Mouse (Mus musculus) C2C12 (cell line): ENCODE measurements around the gene Neurl1b.

ENCODE experiments used
- CEBPB ChIP-seq: IDR thresholded peaks from one replicate; pipeline ENCODE4 v1.6.1; 2011; ENCODE audit warnings: low read depth, mild to moderate bottlenecking, control low read depth, moderate library complexity
- CTCF ChIP-seq: IDR thresholded peaks from one replicate; pipeline ENCODE4 v1.5.1; 2011; ENCODE audit not compliant: control insufficient read depth, insufficient read depth, insufficient read length
- FOSL1 ChIP-seq: IDR thresholded peaks from one replicate; pipeline ENCODE4 v1.8.0; 2011; ENCODE audit warnings: mild to moderate bottlenecking, low read length; ENCODE audit not compliant: poor library complexity, insufficient read depth, severe bottlenecking
- MAX ChIP-seq: IDR thresholded peaks from one replicate; pipeline ENCODE4 v1.6.1; 2011; ENCODE audit warnings: mild to moderate bottlenecking, control low read depth
- MYOD1 ChIP-seq: IDR thresholded peaks from one replicate; pipeline ENCODE4 v1.6.1; 2011; ENCODE audit warnings: low read depth; ENCODE audit not compliant: control insufficient read depth, insufficient read length
- MYOG ChIP-seq: IDR thresholded peaks from one replicate; pipeline ENCODE4 v1.6.1; 2011; ENCODE audit not compliant: control insufficient read depth, insufficient read length; ENCODE audit errors: extremely low read depth
- USF1 ChIP-seq: IDR thresholded peaks from one replicate; pipeline ENCODE4 v1.6.1; 2011; ENCODE audit warnings: low read depth, mild to moderate bottlenecking, control low read depth, moderate library complexity

- TF ChIP-seq CTCF: no peak
- no peak for TF ChIP-seq USF1
- TF ChIP-seq MAX: no peak
- no peak for TF ChIP-seq FOSL1
- no peak for TF ChIP-seq MYOD1
- TF ChIP-seq CEBPB: no peak
- no peak for TF ChIP-seq MYOG
Observed at GRCm38 (mm10) chr17:26468102-26468894, 53.7 kb downstream of the Neurl1b start.
